Mouse (Mus musculus): ENCODE measurements around the gene Nmt1. TPM values are rescaled to one million over a fixed set of nuclear protein-coding genes. Genes with fewer than 3 reads are reported as not detected.

The Nmt1 gene
- polyA plus RNA-seq, 1 experiment: 91.1 TPM

- Histone ChIP-seq H3K27ac (ENCODE audit: insufficient read depth, low read length) (peak overlapping the region; percentile 91), H3K4me3 (ENCODE audit: insufficient read depth, low read length) (no peak overlapping the region), H3K4me1 (ENCODE audit: control insufficient read depth, insufficient read depth, low read length) (peaks cover 13% of the 10 kb centered on the region; the same call in 1 of the 2 replicates)
- TF ChIP-seq POLR2A (IDR thresholded peaks at IDR 0.05; ENCODE audit: low read depth, low read length) (no peak), CTCF (IDR thresholded peaks at IDR 0.05; ENCODE audit: borderline replicate concordance, insufficient read depth, low read length) (no peak)
These were observed 5.0 kb downstream of the Nmt1 start for GRCm38 (mm10) chr11:103033030-103033429.

GRCm38 (mm10) chr11:103035007-103035406 is 7.0 kb downstream of the Nmt1 start:
- Histone ChIP-seq H3K27ac (ENCODE audit: insufficient read depth, low read length) (no peak overlapping the region), H3K4me3 (ENCODE audit: insufficient read depth, low read length) (no peak overlapping the region), H3K4me1 (ENCODE audit: control insufficient read depth, insufficient read depth, low read length) (peaks cover 13% of the 10 kb centered on the region; the same call in 1 of the 2 replicates)
- no peak for TF ChIP-seq CTCF (IDR thresholded peaks at IDR 0.05; ENCODE audit: borderline replicate concordance, insufficient read depth, low read length)
- no peak for TF ChIP-seq POLR2A (IDR thresholded peaks at IDR 0.05; ENCODE audit: low read depth, low read length)

GRCm38 (mm10) chr11:103036881-103037465 is 9.0 kb downstream of the Nmt1 start:
- Histone ChIP-seq H3K4me1 (ENCODE audit: control insufficient read depth, insufficient read depth, low read length) (peaks cover 11% of the 10 kb centered on the region; the same call in 1 of the 2 replicates), H3K4me3 (ENCODE audit: insufficient read depth, low read length) (no peak overlapping the region), H3K27ac (ENCODE audit: insufficient read depth, low read length) (no peak overlapping the region)
- no peak for TF ChIP-seq POLR2A (IDR thresholded peaks at IDR 0.05; ENCODE audit: low read depth, low read length)
- TF ChIP-seq CTCF (IDR thresholded peaks at IDR 0.05; ENCODE audit: borderline replicate concordance, insufficient read depth, low read length): no peak

GRCm38 (mm10) chr11:103038037-103038436 is 10.0 kb downstream of the Nmt1 start:
- H3K4me1 ChIP-seq (ENCODE audit: control insufficient read depth, insufficient read depth, low read length): peaks cover 3% of the 10 kb centered on the region; the same call in 1 of the 2 replicates
- no peak overlapping the region for H3K27ac ChIP-seq (ENCODE audit: insufficient read depth, low read length)
- TF ChIP-seq POLR2A (IDR thresholded peaks at IDR 0.05; ENCODE audit: low read depth, low read length): no peak
- no peak overlapping the region for H3K4me3 ChIP-seq (ENCODE audit: insufficient read depth, low read length)

- TF ChIP-seq POLR2A (IDR thresholded peaks at IDR 0.05; ENCODE audit: low read depth, low read length) (no peak), CTCF (IDR thresholded peaks at IDR 0.05; ENCODE audit: borderline replicate concordance, insufficient read depth, low read length) (no peak)
- Histone ChIP-seq H3K27ac (ENCODE audit: insufficient read depth, low read length) (peak overlapping the region; percentile 45; the same call in 1 of the 2 replicates), H3K4me3 (ENCODE audit: insufficient read depth, low read length) (no peak overlapping the region), H3K4me1 (ENCODE audit: control insufficient read depth, insufficient read depth, low read length) (no peaks in the 10 kb centered on the region)
These were observed 14.8 kb downstream of the Nmt1 start for GRCm38 (mm10) chr11:103042828-103043227.

GRCm38 (mm10) chr11:103043982-103044381 is 16.0 kb downstream of the Nmt1 start:
- H3K4me3 ChIP-seq (ENCODE audit: insufficient read depth, low read length): no peak overlapping the region
- no peak for TF ChIP-seq POLR2A (IDR thresholded peaks at IDR 0.05; ENCODE audit: low read depth, low read length)
- TF ChIP-seq CTCF (IDR thresholded peaks at IDR 0.05; ENCODE audit: borderline replicate concordance, insufficient read depth, low read length): no peak
- no peaks in the 10 kb centered on the region for H3K4me1 ChIP-seq (ENCODE audit: control insufficient read depth, insufficient read depth, low read length)
- H3K27ac ChIP-seq (ENCODE audit: insufficient read depth, low read length): no peak overlapping the region

- H3K27ac ChIP-seq (ENCODE audit: insufficient read depth, low read length): no peak overlapping the region
- H3K4me3 ChIP-seq (ENCODE audit: insufficient read depth, low read length): no peak overlapping the region
- peaks cover 7% of the 10 kb centered on the region; the same call in 1 of the 2 replicates for H3K4me1 ChIP-seq (ENCODE audit: control insufficient read depth, insufficient read depth, low read length)
- TF ChIP-seq CTCF (IDR thresholded peaks at IDR 0.05; ENCODE audit: borderline replicate concordance, insufficient read depth, low read length) (no peak), POLR2A (IDR thresholded peaks at IDR 0.05; ENCODE audit: low read depth, low read length) (no peak)
These were observed 18.3 kb downstream of the Nmt1 start for GRCm38 (mm10) chr11:103046286-103046685.

- Histone ChIP-seq H3K27ac (ENCODE audit: insufficient read depth, low read length) (peak overlapping the region; percentile 82; the same call in 1 of the 2 replicates), H3K4me3 (ENCODE audit: insufficient read depth, low read length) (no peak overlapping the region), H3K4me1 (ENCODE audit: control insufficient read depth, insufficient read depth, low read length) (peaks cover 19% of the 10 kb centered on the region)
- TF ChIP-seq POLR2A (IDR thresholded peaks at IDR 0.05; ENCODE audit: low read depth, low read length) (no peak), CTCF (IDR thresholded peaks at IDR 0.05; ENCODE audit: borderline replicate concordance, insufficient read depth, low read length) (no peak)
These were observed 21.6 kb downstream of the Nmt1 start for GRCm38 (mm10) chr11:103049611-103050010.

- H3K4me3 ChIP-seq (ENCODE audit: insufficient read depth, low read length): no peak overlapping the region
- H3K27ac ChIP-seq (ENCODE audit: insufficient read depth, low read length): peak overlapping the region; percentile 82
- peaks cover 19% of the 10 kb centered on the region for H3K4me1 ChIP-seq (ENCODE audit: control insufficient read depth, insufficient read depth, low read length)
- TF ChIP-seq POLR2A (IDR thresholded peaks at IDR 0.05; ENCODE audit: low read depth, low read length) (no peak), CTCF (IDR thresholded peaks at IDR 0.05; ENCODE audit: borderline replicate concordance, insufficient read depth, low read length) (no peak)
These were observed 22.2 kb downstream of the Nmt1 start for GRCm38 (mm10) chr11:103050153-103050552.

GRCm38 (mm10) chr11:103051249-103051691 is 23.3 kb downstream of the Nmt1 start:
- H3K27ac ChIP-seq (ENCODE audit: insufficient read depth, low read length): peak overlapping the region; percentile 81
- no peak overlapping the region for H3K4me3 ChIP-seq (ENCODE audit: insufficient read depth, low read length)
- TF ChIP-seq POLR2A (IDR thresholded peaks at IDR 0.05; ENCODE audit: low read depth, low read length): no peak
- no peak for TF ChIP-seq CTCF (IDR thresholded peaks at IDR 0.05; ENCODE audit: borderline replicate concordance, insufficient read depth, low read length)
- H3K4me1 ChIP-seq (ENCODE audit: control insufficient read depth, insufficient read depth, low read length): peaks cover 19% of the 10 kb centered on the region

Data from embryonic fibroblast, embryonic 13.5 days (primary cell).